Mouse (Mus musculus): ENCODE results near the gene Hist2h2aa1.

GRCm38 (mm10) chr3:96267541-96267940 lies 22.2 kb downstream of the Hist2h2aa1 start:
- no peak for TF ChIP-seq POLR2A (IDR thresholded peaks at IDR 0.05; ENCODE audit: insufficient read depth, low read depth, low read length)
- no peak for TF ChIP-seq CTCF (IDR thresholded peaks at IDR 0.05; ENCODE audit: insufficient read depth, low read depth, low read length)
